Mouse (Mus musculus) cerebellum, postnatal 36 days (tissue): ENCODE data around the gene Coq10b.

Source experiments
- DNase-seq, 2 experiments: peaks; one replicate each; pipeline ENCODE4 v3.0.0; 2021 to 2022; ENCODE audit warnings: mixed read lengths in 2 of 2

The Coq10b gene

DNA sequence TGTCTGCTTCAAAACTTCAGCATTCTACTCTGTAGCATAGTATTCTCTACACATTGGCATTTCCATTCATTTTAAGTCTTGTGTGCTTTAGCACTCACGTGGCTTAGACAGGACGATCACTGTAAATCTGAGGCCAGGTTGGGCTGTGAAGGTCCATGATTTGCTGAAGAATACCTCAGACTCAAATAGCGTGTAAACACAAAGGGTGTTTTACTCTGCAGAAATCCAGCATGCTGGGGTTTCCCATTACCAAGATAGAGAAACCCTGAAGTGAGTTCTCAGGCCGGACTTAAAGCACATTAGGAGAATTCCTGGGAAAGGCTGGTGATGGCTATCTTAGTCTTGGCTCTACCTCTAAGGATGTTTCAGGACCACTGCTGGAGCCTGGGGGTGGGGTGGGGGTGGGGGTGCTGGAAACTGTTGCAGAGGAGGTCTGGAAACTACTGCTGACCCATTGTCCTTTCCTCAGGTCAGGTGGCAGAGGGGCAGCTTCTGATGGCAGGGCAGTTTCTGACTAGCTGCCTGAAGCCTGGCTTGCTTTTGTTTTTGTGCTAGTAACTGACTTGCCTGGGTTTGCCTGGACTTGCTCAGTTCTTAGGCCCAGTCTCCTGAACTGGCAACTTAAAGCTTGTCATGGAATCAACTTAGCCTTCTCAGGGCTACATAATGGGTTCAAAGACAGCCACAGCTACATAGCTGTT lies 56.6 kb downstream of the Coq10b start:
- no peak for DNase-seq
